Mouse (Mus musculus) erythroblast, embryonic 14.5 days (primary cell): ENCODE results near the gene Vav2.

Source experiments
- GATA1 ChIP-seq: IDR thresholded peaks from 2 replicates; pipeline ENCODE4 v1.6.1; 2012; ENCODE audit warnings: low read length, inconsistent platforms, mixed read lengths
- TAL1 ChIP-seq: IDR thresholded peaks from 3 replicates; pipeline ENCODE4 v1.6.1; 2012; ENCODE audit warnings: low read length, inconsistent platforms, mixed read lengths

DNA sequence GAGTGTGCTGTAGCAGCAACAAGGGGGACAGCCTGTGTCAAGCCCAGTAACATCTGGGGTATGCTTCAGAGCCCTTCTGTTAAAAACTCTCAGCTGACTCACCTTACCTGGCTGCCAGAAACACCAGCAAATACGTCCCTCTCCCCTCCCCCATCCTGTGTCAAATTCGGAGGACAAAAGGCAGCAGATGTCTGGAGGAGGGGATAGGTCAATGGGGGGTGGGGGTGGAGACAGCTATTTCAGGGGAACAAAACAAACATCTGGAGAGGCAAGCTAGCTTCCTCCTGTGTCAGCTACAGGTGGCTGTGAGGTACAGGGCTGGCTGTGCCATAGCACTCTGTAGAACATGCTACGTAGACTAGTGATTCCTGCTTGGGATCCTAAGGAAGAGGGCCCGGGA lies 49.0 kb downstream of the Vav2 start:
- TF ChIP-seq TAL1: no peak
- no peak for TF ChIP-seq GATA1
